Mouse (Mus musculus) heart, embryonic 15.5 days (tissue): ENCODE results near the gene P2ry2. TPM values are rescaled to one million over a fixed set of nuclear protein-coding genes. Genes with fewer than 3 reads are reported as not detected.

ENCODE experiments used
- ATAC-seq: fragments of 200-750 bp; cut with Nextera tagmentation; replicated peaks from 2 replicates; pipeline ENCODE4 v1.8.0; 2017; ENCODE audit warnings: low read depth, moderate TSS enrichment; ENCODE audit not compliant: insufficient number of reproducible peaks, insufficient read depth, low FRiP score
- H3K27ac ChIP-seq: fragments of 300-500 bp; sonication (generic); 2 replicates; pipeline ENCODE4 v1.5.1; 2015; ENCODE audit warnings: mild to moderate bottlenecking, inconsistent platforms
- H3K27me3 ChIP-seq: fragments of 300-500 bp; sonication (generic); 2 replicates; pipeline ENCODE4 v1.6.1; 2015; ENCODE audit warnings: inconsistent platforms
- H3K36me3 ChIP-seq: fragments of 300-500 bp; sonication (generic); 2 replicates; pipeline ENCODE4 v1.6.1; 2015; ENCODE audit warnings: mild to moderate bottlenecking, inconsistent platforms
- H3K4me1 ChIP-seq: fragments of 300-500 bp; sonication (generic); replicated peaks from 2 replicates; pipeline ENCODE4 v1.6.1; 2015; ENCODE audit warnings: inconsistent platforms
- H3K4me2 ChIP-seq: fragments of 300-500 bp; sonication (generic); 2 replicates; pipeline ENCODE4 v1.6.1; 2015; ENCODE audit warnings: inconsistent platforms, mild to moderate bottlenecking, moderate library complexity
- H3K4me3 ChIP-seq: fragments of 300-500 bp; sonication (generic); 2 replicates; pipeline ENCODE4 v1.5.1; 2015; ENCODE audit warnings: mild to moderate bottlenecking, inconsistent platforms
- H3K9ac ChIP-seq: fragments of 300-500 bp; sonication (generic); 2 replicates; pipeline ENCODE4 v1.6.1; 2015; ENCODE audit warnings: mild to moderate bottlenecking, inconsistent platforms
- H3K9me3 ChIP-seq: fragments of 300-500 bp; sonication (generic); replicated peaks from 2 replicates; pipeline ENCODE4 v1.6.1; 2016; ENCODE audit warnings: inconsistent platforms
- WGBS: fragments of 180-500 bp; shearing (Covaris S2); methylation state at CpG from one replicate; pipeline ENCODE4 v1.1.7; 2015; ENCODE audit warnings: mixed read lengths; 5-methylcytosine and 5-hydroxymethylcytosine counted together
- polyA plus RNA-seq: library from polyadenylated mRNA; unstranded; fragments of >200 nt; fragmentation: Nextera tagmentation; extraction: Ambion mirVana; gene quantifications from 2 replicates; pipeline ENCODE4 v1.2.1, GENCODE M21; 2015

P2ry2 gene
- polyA plus RNA-seq, 1 experiment from 2014 or later, result 2.2 TPM

DNA sequence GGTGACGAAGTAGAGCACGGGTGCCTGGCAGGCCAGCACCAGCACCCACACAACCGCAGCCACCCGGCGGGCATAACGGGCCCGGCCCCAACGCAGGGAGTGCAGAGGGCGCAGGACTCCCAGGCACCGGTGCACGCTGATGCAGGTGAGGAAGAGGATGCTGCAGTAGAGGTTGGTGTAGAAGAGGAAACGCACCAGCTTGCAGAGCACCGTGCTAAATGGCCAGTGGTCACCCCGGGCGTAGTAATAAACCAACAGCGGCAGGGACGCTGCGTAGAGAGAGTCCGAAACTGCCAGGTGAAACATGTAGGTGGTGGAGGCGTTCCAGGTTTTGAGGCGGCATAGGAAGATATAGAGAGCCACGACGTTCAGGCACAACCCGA, 14.1 kb downstream of the P2ry2 start:
- 74% methylated on average over 24 of the region's 24 CpGs for WGBS
- H3K27ac ChIP-seq, result no peak overlapping the region
- no peak overlapping the region for H3K9ac ChIP-seq
- H3K9me3 ChIP-seq, result no peaks in the 10 kb centered on the region
- H3K4me3 ChIP-seq, result no peak overlapping the region
- no peaks in the 10 kb centered on the region for H3K36me3 ChIP-seq
- ATAC-seq, result no peak
- H3K27me3 ChIP-seq, result no peaks in the 10 kb centered on the region
- no peak overlapping the region for H3K4me2 ChIP-seq
- H3K4me1 ChIP-seq, result peaks cover 8% of the 10 kb centered on the region

DNA sequence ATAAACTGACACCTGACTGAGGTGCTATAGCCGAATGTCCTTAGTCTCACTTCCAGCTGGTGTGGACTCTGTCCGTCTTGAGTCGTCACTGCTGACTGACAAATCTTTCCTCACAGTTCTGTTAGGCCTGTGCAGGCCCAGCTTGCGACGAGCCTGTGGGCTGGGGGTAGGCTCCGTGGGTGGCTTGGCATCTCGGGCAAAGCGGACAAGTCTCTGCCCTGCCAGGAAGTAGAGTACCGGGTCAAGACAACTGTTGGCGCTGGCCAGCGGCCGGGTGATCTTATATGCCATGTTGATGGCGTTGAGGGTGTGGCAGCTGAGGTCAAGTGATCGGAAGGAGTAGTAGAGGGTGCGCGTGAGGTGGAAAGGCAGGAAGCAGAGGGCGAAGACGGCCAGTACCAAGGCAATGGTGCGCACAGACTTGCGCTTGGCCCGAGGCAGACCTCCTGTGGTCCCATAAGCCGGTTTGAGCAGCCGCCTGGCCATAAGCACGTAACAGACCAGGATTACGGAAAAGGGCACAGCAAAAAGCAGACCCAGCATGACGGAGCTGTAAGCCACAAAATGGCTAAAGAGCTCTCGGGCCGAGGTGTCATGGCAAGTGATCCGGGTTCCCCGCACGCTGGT, 14.6 kb downstream of the P2ry2 start:
- no peak for ATAC-seq
- Histone ChIP-seq H3K9me3 (no peaks in the 10 kb centered on the region), H3K36me3 (no peaks in the 10 kb centered on the region), H3K9ac (no peak overlapping the region), H3K4me1 (peaks cover 7% of the 10 kb centered on the region), H3K4me2 (no peak overlapping the region), H3K27me3 (no peaks in the 10 kb centered on the region), H3K4me3 (no peak overlapping the region), H3K27ac (no peak overlapping the region)
- 79% methylated on average over 31 of the region's 31 CpGs for WGBS

DNA sequence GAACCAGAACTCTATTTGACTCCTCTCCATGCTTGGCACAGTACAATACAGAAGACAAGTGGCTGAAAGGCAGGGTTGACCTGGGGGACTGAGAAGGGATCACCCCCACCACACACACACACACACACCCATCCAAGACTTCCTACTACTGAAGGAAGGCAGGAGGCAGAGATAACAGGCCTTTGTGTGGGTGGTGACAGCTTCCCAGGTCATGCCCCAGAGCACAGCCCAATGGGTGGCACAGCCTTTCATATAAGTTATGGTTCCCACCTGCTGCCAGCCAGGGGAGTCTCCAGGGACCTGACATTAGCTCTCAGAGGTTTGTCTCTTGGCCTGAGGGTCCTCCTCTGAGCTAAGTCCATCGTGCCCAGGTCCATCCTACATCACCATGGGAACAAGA, 15.5 kb downstream of the P2ry2 start:
- Histone ChIP-seq H3K4me2 (no peak overlapping the region), H3K36me3 (no peaks in the 10 kb centered on the region), H3K9ac (no peak overlapping the region), H3K27ac (no peak overlapping the region), H3K27me3 (no peaks in the 10 kb centered on the region), H3K9me3 (no peaks in the 10 kb centered on the region), H3K4me3 (no peak overlapping the region), H3K4me1 (peaks cover 3% of the 10 kb centered on the region)
- ATAC-seq, result no peak
- WGBS, result 56% methylated on average over 1 of the region's 1 CpGs

DNA sequence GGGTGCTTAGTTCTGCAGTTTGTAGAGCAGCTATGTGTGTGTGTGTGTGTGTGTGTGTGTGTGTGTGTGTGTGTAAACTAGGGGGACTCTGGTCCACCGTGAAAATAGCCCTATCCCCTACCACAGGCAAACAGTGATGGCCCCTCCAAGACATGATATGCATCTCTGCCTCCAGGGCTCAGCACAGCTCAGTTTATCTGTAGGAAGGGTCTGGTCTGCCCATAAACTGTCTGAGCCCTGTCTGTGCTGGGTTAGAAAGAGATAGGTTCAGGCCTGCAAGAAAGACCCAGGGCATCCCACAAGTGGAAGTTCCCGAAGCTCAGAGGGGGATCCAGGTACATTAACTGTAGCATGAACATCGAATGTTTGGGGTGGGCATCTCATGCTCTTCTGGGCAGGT, 16.7 kb downstream of the P2ry2 start:
- Histone ChIP-seq H3K9ac (no peak overlapping the region), H3K4me2 (no peak overlapping the region), H3K27ac (no peak overlapping the region), H3K4me3 (no peak overlapping the region), H3K4me1 (peaks cover 3% of the 10 kb centered on the region), H3K36me3 (no peaks in the 10 kb centered on the region), H3K9me3 (no peaks in the 10 kb centered on the region), H3K27me3 (no peaks in the 10 kb centered on the region)
- WGBS, result 84% methylated on average over 3 of the region's 3 CpGs
- ATAC-seq, result no peak

DNA sequence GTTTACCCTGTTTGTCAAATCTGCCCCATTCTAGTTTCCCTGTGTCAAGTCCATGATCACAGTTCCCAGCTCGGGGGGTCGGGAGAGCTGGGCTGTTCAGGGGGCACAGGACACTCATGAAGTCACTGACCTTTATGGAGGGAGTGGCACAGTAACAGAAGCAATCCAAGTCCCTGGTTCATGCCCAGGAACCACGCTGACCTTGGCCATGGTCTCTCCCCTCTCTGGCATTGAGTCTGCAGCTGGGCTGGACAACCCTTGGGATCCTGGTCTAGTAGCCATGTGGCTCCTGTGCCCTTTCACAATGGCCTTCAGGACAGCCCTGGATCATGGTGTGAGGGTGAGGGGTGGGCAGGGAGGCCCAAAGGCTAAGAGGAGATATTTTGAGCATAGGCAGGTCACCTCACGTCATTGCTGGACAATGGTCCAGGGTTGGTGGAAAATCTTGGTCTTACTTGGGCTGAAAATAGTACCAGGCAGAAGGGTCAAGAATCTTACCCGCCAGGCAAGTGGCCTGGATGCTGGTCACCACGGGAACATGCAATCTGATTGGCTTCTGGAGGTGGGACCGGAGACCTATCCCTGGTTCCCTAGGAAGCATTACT, 17.3 kb downstream of the P2ry2 start:
- H3K27ac ChIP-seq, result no peak overlapping the region
- 72% methylated on average over 7 of the region's 7 CpGs for WGBS
- H3K4me2 ChIP-seq, result no peak overlapping the region
- H3K27me3 ChIP-seq, result no peaks in the 10 kb centered on the region
- H3K36me3 ChIP-seq, result no peaks in the 10 kb centered on the region
- H3K4me3 ChIP-seq, result no peak overlapping the region
- ATAC-seq, result no peak
- no peaks in the 10 kb centered on the region for H3K9me3 ChIP-seq
- peaks cover 8% of the 10 kb centered on the region for H3K4me1 ChIP-seq
- no peak overlapping the region for H3K9ac ChIP-seq

DNA sequence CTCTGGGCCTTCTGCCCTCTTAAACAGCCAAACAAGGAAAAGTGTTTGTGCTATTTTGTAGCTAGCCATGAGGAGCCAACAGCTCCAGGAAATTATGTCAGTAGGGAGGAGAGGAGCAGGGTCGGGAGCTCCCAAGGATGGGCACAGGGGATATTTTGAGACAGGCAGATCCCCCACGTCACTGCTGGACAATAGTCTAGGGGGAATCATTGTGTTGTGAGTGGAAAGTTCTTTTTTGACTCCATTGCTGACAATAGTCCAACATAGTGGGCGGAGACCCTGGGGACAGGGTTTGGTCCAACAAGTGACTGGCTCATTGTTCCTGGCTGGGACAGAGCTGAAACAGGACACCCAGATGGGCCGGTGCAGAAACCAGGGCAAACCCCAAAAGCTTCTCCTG, 19.5 kb downstream of the P2ry2 start:
- Histone ChIP-seq H3K4me2 (no peak overlapping the region), H3K9ac (no peak overlapping the region), H3K4me1 (peaks cover 17% of the 10 kb centered on the region), H3K9me3 (no peaks in the 10 kb centered on the region), H3K27ac (peak overlapping the region; percentile 63), H3K4me3 (no peak overlapping the region), H3K27me3 (no peaks in the 10 kb centered on the region), H3K36me3 (no peaks in the 10 kb centered on the region)
- ATAC-seq, result no peak; the same call in 1 of the 2 replicates
- 65% methylated on average over 4 of the region's 4 CpGs for WGBS

DNA sequence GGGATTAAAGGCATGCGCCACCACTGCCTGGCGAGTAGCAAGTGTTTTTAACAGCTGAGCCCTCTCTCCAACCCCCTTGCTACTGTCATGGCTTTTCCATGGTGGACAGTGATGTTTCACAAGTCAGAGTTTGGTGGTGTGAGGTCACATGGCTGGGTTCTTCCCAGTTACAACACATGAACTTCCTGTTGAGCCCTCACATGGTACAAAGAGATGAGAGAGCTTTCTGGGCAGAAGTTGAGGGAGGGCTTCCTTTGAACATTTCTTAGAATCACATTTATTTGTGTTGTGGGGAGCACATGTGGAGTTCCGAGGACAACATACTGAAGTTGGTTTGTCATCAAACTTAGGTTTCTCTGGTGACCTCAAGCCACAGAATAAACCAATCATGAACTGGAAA, 20.7 kb downstream of the P2ry2 start:
- no peak overlapping the region for H3K4me3 ChIP-seq
- 0 out of 2 replicates have a peak, but pooled peaks cover 2% of the 10 kb centered on the region for H3K27me3 ChIP-seq
- peak overlapping the region; percentile 63; the same call in 1 of the 2 replicates for H3K27ac ChIP-seq
- H3K9me3 ChIP-seq, result no peaks in the 10 kb centered on the region
- WGBS, result 82% methylated on average over 3 of the region's 3 CpGs
- no peaks in the 10 kb centered on the region for H3K36me3 ChIP-seq
- ATAC-seq, result no peak
- no peak overlapping the region for H3K9ac ChIP-seq
- H3K4me1 ChIP-seq, result peaks cover 21% of the 10 kb centered on the region
- H3K4me2 ChIP-seq, result no peak overlapping the region

DNA sequence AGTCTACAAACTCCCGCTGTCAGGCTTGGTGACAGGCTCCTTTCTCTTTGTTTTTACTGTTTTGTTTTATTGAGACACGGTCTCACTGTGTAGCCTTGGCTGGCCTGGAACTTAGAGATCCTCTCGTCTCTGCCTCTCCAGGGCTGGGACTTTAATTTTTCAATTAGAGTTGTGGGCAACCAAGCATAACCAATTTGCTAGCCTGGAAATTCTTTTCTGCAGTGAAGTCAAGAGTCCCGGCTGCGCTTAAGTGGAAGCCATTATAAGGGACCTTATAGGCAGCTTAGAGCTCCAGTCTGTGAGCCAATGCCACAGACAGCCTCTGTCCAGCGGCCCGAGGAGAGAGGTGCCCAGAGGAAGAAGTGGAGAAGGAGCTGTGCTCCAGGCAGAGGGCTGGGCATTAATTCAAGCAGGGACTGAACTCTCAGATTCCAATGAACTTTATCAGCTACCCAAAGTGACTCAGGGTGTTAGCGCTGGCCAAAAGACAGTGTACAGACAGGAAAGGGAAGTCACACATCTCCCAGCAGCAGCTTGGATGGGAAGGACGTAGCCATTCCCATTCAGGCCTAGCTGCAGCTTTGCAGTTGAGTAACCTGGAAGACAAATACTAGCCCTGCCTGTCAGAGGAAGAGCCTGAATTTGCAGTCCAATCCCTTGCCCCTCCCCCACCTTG, 21.9 kb downstream of the P2ry2 start:
- H3K9ac ChIP-seq, result no peak overlapping the region
- 0 out of 2 replicates have a peak, but pooled peaks have one; percentile 41 for ATAC-seq
- no peaks in the 10 kb centered on the region for H3K36me3 ChIP-seq
- 0 out of 2 replicates have a peak, but pooled peaks cover 2% of the 10 kb centered on the region for H3K27me3 ChIP-seq
- no peak overlapping the region for H3K4me2 ChIP-seq
- WGBS, result 42% methylated on average over 9 of the region's 9 CpGs
- H3K9me3 ChIP-seq, result no peaks in the 10 kb centered on the region
- no peak overlapping the region for H3K4me3 ChIP-seq
- peaks cover 21% of the 10 kb centered on the region for H3K4me1 ChIP-seq
- peak overlapping the region; percentile 68 for H3K27ac ChIP-seq

DNA sequence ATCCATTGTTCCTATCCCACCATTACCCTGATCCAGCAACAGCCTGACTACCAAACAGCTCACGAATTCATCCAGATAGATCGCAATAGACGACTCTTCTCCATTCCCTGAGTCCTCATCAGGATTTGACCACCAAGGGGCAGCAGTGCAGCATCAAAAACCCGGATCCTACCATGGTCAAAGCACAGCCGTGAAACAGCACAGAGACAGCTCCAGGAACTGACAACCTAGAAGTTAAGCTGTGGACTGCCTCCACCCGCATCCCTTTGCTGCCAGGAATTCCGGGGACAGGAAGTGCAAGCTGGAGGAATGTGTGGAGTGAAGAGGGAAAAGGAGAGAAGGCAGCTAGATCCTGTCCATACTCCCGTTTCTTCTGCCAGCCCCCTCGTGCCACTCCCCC, 24.6 kb downstream of the P2ry2 start:
- WGBS, result 8% methylated on average over 9 of the region's 9 CpGs
- H3K9me3 ChIP-seq, result no peaks in the 10 kb centered on the region
- 0 out of 2 replicates have a peak, but pooled peaks cover 2% of the 10 kb centered on the region for H3K27me3 ChIP-seq
- no peaks in the 10 kb centered on the region for H3K36me3 ChIP-seq
- peak overlapping the region; percentile 40; the same call in 1 of the 2 replicates for H3K27ac ChIP-seq
- H3K4me1 ChIP-seq, result peaks cover 30% of the 10 kb centered on the region
- H3K4me3 ChIP-seq, result no peak overlapping the region
- 0 out of 2 replicates have a peak overlapping the region, but pooled peaks have one; percentile 8 for H3K4me2 ChIP-seq
- H3K9ac ChIP-seq, result no peak overlapping the region
- ATAC-seq, result peak; percentile 77

DNA sequence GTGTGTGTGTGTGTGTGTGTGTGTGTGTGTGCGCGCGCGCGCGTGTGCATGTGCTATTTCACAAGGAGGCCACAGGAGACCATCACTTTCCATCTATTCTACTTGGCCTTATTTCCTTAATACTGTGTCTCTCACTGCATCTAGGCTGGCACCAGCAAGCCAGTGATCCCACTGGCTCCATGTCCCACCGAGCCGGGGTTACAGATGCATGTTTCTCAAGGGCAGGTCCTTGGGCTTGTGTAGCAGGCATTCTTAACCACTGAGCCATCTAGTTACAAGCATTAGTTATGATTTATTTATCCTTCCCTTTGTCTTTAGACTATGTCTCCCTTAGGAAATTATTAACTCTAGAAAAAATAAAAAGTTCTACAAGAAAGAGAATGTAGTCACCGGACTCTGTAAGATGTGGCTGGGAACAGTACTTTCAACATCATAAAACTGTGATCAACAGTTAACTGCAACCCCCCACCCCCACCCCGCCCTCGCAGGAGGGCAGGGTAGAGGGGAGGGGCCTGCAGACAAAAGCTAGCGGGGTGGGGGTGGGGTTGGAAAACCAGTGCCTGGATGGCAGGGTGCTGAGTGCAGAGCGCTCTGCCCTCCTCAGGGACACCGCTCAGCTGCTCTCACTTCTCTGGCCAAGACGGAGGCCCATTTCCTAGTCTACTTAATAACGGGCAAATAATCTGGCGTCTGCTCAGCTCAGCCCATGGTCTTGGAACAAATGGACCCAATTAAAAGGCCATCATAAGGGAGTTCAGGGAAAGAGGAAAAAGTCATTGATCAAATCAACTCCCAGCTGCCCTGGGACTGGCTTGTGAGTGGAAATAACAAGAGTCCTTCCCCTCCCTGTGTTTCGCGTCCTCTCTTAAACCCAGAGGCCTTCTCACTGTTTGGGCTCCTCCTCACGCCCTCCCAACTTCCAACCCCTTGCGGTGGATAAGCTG, 27.9 kb downstream of the P2ry2 start:
- Histone ChIP-seq H3K27ac (no peak overlapping the region), H3K36me3 (no peaks in the 10 kb centered on the region), H3K9me3 (no peaks in the 10 kb centered on the region), H3K27me3 (0 out of 2 replicates have a peak, but pooled peaks cover 2% of the 10 kb centered on the region), H3K4me1 (peaks cover 23% of the 10 kb centered on the region), H3K4me3 (no peak overlapping the region), H3K4me2 (peak overlapping the region; percentile 31; the same call in 1 of the 2 replicates), H3K9ac (no peak overlapping the region)
- WGBS, result 47% methylated on average over 21 of the region's 21 CpGs
- ATAC-seq, result peak; percentile 47

DNA sequence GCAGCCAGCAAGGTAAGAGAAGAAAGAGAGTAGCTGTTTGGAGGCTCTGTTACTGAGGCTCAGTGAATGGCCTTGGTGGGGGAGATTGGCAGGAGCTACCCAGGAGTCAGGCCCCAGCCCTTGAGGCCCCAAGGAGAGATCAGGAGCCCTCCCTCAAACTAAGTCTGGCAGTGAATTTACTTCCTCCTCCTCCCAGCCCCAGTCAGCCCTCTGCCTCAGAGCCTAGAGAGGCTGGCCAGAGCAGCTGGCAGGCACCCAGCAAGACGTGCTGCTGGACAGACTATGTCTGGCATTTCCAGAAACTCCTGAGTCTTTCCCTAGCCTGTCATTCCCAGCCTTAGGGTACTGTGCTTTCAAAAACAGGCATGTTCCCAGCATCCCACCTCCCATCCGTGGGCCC, 33.5 kb downstream of the P2ry2 start:
- ATAC-seq, result peak; percentile 79
- Histone ChIP-seq H3K4me2 (no peak overlapping the region), H3K9me3 (no peaks in the 10 kb centered on the region), H3K9ac (no peak overlapping the region), H3K36me3 (no peaks in the 10 kb centered on the region), H3K27me3 (peaks cover 12% of the 10 kb centered on the region), H3K27ac (peak overlapping the region; percentile 43), H3K4me1 (peaks cover 23% of the 10 kb centered on the region), H3K4me3 (no peak overlapping the region)
- WGBS, result 17% methylated on average over 2 of the region's 2 CpGs
